Mouse (Mus musculus) CH12.LX (cell line): ENCODE results near the gene Tex44.

Experiments used
- CTCF ChIP-seq, 2 experiments: IDR thresholded peaks in 1 of 2; conservative IDR thresholded peaks in 1 of 2; 2 replicates each; pipeline ENCODE4 v1.5.1; 2011 to 2012; ENCODE audit warnings: low read depth in 2 of 2, low read length in 2 of 2, improper control_type of control experiment in 1 of 2, inconsistent platforms in 1 of 2, mild to moderate bottlenecking in 1 of 2, moderate library complexity in 1 of 2
- E2F4 ChIP-seq: IDR thresholded peaks from 2 replicates; pipeline ENCODE4 v1.6.1; 2011; ENCODE audit warnings: low read depth, low read length, improper control_type of control experiment; ENCODE audit not compliant: insufficient replicate concordance
- EP300 ChIP-seq: IDR thresholded peaks from 2 replicates; pipeline ENCODE4 v1.6.1; 2011; ENCODE audit warnings: low read length, improper control_type of control experiment
- POLR2A ChIP-seq: IDR thresholded peaks from 2 replicates; pipeline ENCODE4 v1.6.1; 2011; ENCODE audit warnings: low read depth, mild to moderate bottlenecking, improper control_type of control experiment, low read length
- RAD21 ChIP-seq: IDR thresholded peaks from 2 replicates; pipeline ENCODE4 v1.6.1; 2011; ENCODE audit warnings: low read depth, mild to moderate bottlenecking, low read length, improper control_type of control experiment, moderate library complexity
- ZC3H11A ChIP-seq: IDR thresholded peaks from 2 replicates; pipeline ENCODE4 v1.6.1; 2012; ENCODE audit warnings: low read depth, mild to moderate bottlenecking, inconsistent platforms, low read length, improper control_type of control experiment

DNA sequence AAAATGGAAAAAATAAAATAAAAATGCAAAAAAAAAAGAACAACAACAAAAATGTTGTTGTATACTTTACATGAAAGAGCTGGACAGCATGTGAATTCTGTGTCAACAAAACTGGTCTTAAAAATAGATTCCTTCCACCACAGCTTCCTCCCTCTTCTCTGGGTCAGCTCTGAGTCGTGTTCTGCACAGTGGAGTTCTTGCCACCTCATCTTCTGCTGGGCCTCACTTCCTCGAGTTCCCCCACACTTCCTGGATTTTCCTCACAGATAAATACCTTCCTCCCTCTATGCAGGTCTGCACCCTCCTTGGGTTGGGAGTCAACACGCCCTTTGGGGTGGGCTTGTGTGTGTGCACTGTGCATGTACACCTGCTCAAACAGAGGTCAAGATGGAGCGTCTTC lies 19.8 kb upstream of the Tex44 start:
- TF ChIP-seq E2F4: no peak
- TF ChIP-seq RAD21: no peak
- no peak for TF ChIP-seq POLR2A
- no peak for TF ChIP-seq EP300
- TF ChIP-seq ZC3H11A: no peak
- TF ChIP-seq CTCF (conservative IDR thresholded peaks at IDR 0.05 in 1 of 2, IDR thresholded peaks at IDR 0.05 in 1 of 2; ENCODE audit: low read depth in 2 of 2, low read length in 2 of 2): no peak
